Mouse (Mus musculus): Measurements from ENCODE around the gene Mpp6.

- TF ChIP-seq EP300 (IDR thresholded peaks at IDR 0.05; ENCODE audit: low read depth) = no peak
- no peak for TF ChIP-seq CTCF (IDR thresholded peaks at IDR 0.05; ENCODE audit: low read depth)
Measured at GRCm38 (mm10) chr6:50091462-50092154, 18.4 kb upstream of the Mpp6 start.
